Mouse (Mus musculus) MEL (cell line): ENCODE measurements around the gene Camta1.

Experiments
- CTCF ChIP-seq, 3 experiments: IDR thresholded peaks in 2 of 3; conservative IDR thresholded peaks in 1 of 3; 2 replicates each; pipeline ENCODE4 v1.5.1; 2011 to 2012; ENCODE audit warnings: low read length in 3 of 3, low read depth in 2 of 3, mild to moderate bottlenecking in 2 of 3, improper control_type of control experiment in 1 of 3, inconsistent platforms in 1 of 3, mixed read lengths in 1 of 3, moderate library complexity in 1 of 3; ENCODE audit not compliant: control insufficient read depth in 1 of 3, insufficient read depth in 1 of 3, poor library complexity in 1 of 3, severe bottlenecking in 1 of 3
- MYC ChIP-seq: IDR thresholded peaks from 2 replicates; pipeline ENCODE4 v1.6.1; 2011; ENCODE audit warnings: low read depth, mild to moderate bottlenecking, low read length, improper control_type of control experiment, moderate library complexity
- POLR2A ChIP-seq, 2 experiments: IDR thresholded peaks; 2 replicates each; pipeline ENCODE4 v1.6.1; 2011 to 2012; ENCODE audit warnings: low read length in 2 of 2, mild to moderate bottlenecking in 2 of 2, control low read depth in 1 of 2, improper control_type of control experiment in 1 of 2, low read depth in 1 of 2, moderate library complexity in 1 of 2; ENCODE audit not compliant: control insufficient read depth in 1 of 2, insufficient read depth in 1 of 2, poor library complexity in 1 of 2
- ZC3H11A ChIP-seq: IDR thresholded peaks from 2 replicates; pipeline ENCODE4 v1.6.1; 2012; ENCODE audit warnings: low read depth, mild to moderate bottlenecking, inconsistent platforms, low read length, improper control_type of control experiment

- TF ChIP-seq CTCF (IDR thresholded peaks at IDR 0.05 in 2 of 3, conservative IDR thresholded peaks at IDR 0.05 in 1 of 3; ENCODE audit: control insufficient read depth in 1 of 3, insufficient read depth in 1 of 3, low read depth in 2 of 3, low read length in 3 of 3, poor library complexity in 1 of 3, severe bottlenecking in 1 of 3): no peak
- no peak for TF ChIP-seq POLR2A (IDR thresholded peaks at IDR 0.05; ENCODE audit: control insufficient read depth in 1 of 2, insufficient read depth in 1 of 2, low read depth in 1 of 2, low read length in 2 of 2, poor library complexity in 1 of 2)
- no peak for TF ChIP-seq ZC3H11A
- no peak for TF ChIP-seq MYC
Observed at GRCm38 (mm10) chr4:151634771-151635170, 226.9 kb downstream of the Camta1 start.
